Mouse (Mus musculus) lung, adult 2 months (tissue): ENCODE data around the gene Elovl4. TPM values are rescaled to one million over a fixed set of nuclear protein-coding genes. Genes with fewer than 3 reads are reported as not detected.
A peak's percentile ranks its signal among the peaks of the same experiment; 100 is the strongest.

Source experiments
- DNase-seq: peaks from one replicate; pipeline ENCODE4 v3.0.0; 2022
- H3K4me1 ChIP-seq: fragments of 200-500 bp; 2 replicates; pipeline ENCODE4 v1.6.1; 2011; ENCODE audit warnings: low read length; ENCODE audit not compliant: control insufficient read depth, insufficient read depth
- H3K4me3 ChIP-seq: fragments of 200-500 bp; replicated peaks from 2 replicates; pipeline ENCODE3; 2011; ENCODE audit warnings: low read depth, mild to moderate bottlenecking, control low read depth, low read length; ENCODE audit errors: extremely low read depth
- CTCF ChIP-seq: fragments of 200-500 bp; IDR thresholded peaks from 2 replicates; pipeline ENCODE4 v1.5.1; 2011; ENCODE audit warnings: mild to moderate bottlenecking, low read length, control low read depth; ENCODE audit not compliant: insufficient read depth
- POLR2A ChIP-seq: fragments of 200-500 bp; IDR thresholded peaks from 2 replicates; pipeline ENCODE4 v1.6.1; 2011; ENCODE audit warnings: low read depth, mild to moderate bottlenecking, control low read depth, low read length, borderline replicate concordance; ENCODE audit errors: extremely low read depth
- WGBS: fragments of 180-500 bp; shearing (Covaris S2); methylation state at CpG from one replicate; pipeline ENCODE4 v1.1.7; 2018; 5-methylcytosine and 5-hydroxymethylcytosine counted together
- polyA plus RNA-seq: library from polyadenylated mRNA; depleted of rRNA; stranded (reverse); fragments of >200 nt; gene quantifications from 2 replicates; pipeline ENCODE4 v1.2.3, GENCODE M21; 2012

The Elovl4 gene
- polyA plus RNA-seq, 1 experiment: 30.6 TPM

DNA sequence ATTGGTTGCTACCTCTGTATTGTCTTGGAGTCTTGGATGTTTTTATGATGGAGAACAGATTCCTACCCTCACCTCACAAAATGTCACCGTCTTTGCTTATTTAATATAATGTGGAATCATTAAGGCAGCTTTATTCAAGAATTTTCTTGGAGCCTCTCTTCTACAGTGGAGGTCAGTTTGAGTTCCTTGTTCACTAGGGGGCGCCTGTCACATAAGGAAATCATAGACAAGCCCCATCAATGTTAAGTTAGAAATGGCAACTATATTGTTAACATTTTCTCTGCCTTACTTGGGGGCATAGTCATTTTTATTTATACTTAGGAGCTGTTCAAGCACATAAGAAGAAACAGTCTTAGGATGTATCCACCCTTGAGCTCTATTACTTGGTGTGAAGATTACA is 1.5 kb upstream of the Elovl4 start:
- DNase-seq: no peak
- Histone ChIP-seq H3K4me3 (no peak overlapping the region), H3K4me1 (peaks cover 8% of the 10 kb centered on the region)
- TF ChIP-seq POLR2A: no peak
- no peak for TF ChIP-seq CTCF
- WGBS: 8% methylated on average over 2 of the region's 2 CpGs

DNA sequence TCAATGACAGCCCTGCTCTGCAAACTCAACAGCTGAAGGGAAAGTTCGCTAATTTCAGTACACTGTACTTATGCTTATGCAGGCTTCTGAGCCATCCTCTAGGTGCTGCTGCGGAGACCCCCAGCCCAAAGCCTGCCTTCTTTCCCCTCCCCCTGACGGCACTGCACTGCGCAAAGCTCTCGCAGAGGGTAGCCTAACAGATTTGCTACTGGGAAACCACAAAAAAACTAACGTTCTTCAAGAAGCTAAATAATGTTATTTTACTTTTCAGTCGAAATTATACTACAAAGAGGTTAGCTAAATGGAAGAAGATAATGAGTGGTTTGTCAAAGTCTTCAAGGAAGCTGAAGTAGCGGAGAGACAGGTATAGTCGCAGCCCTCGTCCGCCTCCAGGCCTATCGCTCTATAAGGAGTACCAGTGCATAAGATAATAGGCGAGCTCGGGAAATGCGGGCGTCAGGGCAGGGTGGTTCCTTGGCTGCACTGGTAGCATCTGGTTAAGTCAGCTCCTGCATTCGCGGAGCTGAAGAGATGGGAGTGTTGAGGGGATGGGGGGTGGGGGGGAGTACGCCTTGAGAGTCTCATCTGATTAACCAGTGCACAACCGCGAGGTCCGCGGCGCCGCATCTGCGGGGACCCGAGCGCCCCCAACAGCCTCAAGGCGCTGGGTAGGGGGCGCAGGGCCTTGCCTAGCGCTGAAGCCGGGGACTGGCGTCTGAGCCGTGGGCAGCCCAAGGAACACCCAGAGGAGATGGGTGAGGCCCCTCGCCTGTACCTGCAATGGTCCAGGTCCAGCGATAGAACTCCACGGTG is 707 bp downstream of the Elovl4 start:
- TF ChIP-seq POLR2A (no peak), CTCF (no peak)
- peaks cover 8% of the 10 kb centered on the region for H3K4me1 ChIP-seq
- WGBS: 2% methylated on average over 37 of the region's 37 CpGs
- no peak for DNase-seq
- peak overlapping the region; percentile 12 for H3K4me3 ChIP-seq

DNA sequence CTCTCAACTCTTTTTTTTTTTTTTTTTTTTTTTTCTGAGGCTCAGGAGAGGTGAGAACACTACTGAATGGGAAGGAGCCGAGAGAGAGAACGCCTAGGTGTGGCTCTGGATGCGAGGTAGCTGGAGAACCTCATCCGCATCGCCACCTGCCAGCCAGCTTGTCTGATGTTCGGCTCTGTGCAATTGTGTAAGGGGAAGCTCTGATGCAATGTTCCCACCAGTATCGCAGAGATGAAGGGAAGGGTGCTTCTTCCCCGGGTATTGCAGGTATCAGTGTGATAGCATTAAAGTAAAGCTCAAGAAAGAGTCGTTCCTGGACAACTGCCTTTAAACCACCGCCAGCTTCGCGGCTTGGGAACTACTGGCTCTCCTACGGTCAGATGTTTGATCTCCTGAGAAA is 1.7 kb downstream of the Elovl4 start:
- Histone ChIP-seq H3K4me1 (peaks cover 8% of the 10 kb centered on the region), H3K4me3 (no peak overlapping the region)
- no peak for TF ChIP-seq POLR2A
- no peak for TF ChIP-seq CTCF
- WGBS: 49% methylated on average over 13 of the region's 13 CpGs
- DNase-seq: no peak

DNA sequence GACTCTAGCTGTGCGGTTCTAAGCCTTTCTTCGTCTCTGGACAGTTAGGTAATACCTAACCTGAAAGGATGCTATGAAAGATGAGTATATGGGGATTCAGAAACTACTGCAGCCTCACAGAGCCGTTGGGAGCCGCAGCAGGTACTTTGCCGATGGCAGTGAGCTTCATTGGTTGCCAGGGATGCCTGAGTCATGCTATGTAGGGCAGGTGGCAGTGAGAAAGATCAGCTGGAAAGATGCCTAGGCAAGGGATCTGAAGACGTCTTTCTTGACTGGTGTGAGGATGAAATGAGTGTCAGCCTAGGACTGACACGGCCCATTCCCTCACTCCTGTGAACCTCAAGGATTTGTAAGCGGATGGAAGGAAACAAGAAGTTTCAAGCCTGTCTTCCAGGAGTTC is 8.2 kb downstream of the Elovl4 start:
- no peak for DNase-seq
- Histone ChIP-seq H3K4me3 (no peak overlapping the region), H3K4me1 (no peaks in the 10 kb centered on the region)
- no peak for TF ChIP-seq CTCF
- TF ChIP-seq POLR2A: no peak
- 76% methylated on average over 8 of the region's 8 CpGs for WGBS

DNA sequence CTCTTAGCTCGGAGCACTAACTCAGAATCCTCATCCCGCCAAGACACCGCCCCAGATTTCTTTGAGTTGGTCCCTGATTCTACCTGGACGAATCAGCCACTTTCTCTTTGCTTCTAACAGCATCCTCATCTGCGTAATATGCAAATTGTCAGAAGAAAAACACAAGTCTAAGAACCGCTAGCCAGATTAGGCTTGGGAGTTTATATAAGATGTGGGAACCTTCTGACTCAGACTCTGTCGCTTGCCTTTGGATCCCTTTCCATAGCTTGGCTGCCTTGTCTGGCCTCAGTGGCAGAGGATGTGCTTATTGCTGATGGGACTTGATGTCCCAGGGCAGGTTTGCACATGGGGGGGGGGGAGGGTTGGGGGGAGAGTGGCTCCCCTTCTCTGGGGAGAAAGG is 9.2 kb downstream of the Elovl4 start:
- no peak for DNase-seq
- TF ChIP-seq POLR2A: no peak
- TF ChIP-seq CTCF: no peak
- WGBS: 86% methylated on average over 7 of the region's 7 CpGs

DNA sequence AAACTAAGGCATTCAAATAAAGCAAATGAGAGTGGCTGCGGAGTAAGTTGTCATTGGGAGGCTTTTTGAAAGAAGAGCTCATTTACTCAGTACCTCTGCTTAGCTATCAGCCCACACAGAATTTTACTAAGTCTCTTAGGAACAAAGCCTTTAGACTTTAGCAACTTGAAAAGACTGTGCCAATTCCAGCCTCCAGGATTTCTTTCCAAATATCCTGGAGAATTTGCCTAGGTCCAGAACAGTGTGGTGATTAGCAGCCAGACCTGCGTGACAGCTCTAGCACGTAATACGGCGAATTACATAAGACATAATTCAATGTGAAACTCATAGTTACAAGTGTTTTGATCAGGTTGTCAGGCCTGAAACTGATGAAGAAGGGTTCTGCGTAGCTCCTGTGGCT is 16.8 kb downstream of the Elovl4 start:
- no peak overlapping the region for H3K4me3 ChIP-seq
- 91% methylated on average over 6 of the region's 6 CpGs for WGBS
- no peak for TF ChIP-seq POLR2A
- TF ChIP-seq CTCF: no peak
- H3K4me1 ChIP-seq: no peaks in the 10 kb centered on the region
- DNase-seq: no peak

More for the DNA sequence above, 9.2 kb downstream of the Elovl4 start:
- Histone ChIP-seq H3K4me1 (no peaks in the 10 kb centered on the region), H3K4me3 (no peak overlapping the region)

DNA sequence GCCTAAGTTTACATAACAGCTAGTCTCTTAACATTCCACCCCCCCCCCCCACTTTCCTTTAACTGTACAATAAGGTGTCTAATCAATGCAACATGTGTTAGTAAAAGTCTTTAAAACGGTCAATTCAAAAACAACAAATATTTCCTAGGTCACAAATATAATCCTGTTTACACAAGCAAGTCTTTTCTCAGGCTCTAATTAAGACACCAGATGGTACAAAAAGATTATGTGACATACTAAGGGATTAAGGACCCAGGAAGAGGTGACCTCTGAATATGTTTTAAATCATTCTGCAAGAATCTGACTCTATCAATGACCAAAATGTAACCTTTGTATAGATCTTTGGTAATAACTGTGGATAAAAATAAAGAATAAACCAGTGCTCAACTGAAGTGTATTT is 20.6 kb downstream of the Elovl4 start:
- TF ChIP-seq POLR2A (no peak), CTCF (no peak)
- H3K4me1 ChIP-seq: no peaks in the 10 kb centered on the region
- H3K4me3 ChIP-seq: no peak overlapping the region
- DNase-seq: no peak
- WGBS: 44% methylated on average over 1 of the region's 1 CpGs

DNA sequence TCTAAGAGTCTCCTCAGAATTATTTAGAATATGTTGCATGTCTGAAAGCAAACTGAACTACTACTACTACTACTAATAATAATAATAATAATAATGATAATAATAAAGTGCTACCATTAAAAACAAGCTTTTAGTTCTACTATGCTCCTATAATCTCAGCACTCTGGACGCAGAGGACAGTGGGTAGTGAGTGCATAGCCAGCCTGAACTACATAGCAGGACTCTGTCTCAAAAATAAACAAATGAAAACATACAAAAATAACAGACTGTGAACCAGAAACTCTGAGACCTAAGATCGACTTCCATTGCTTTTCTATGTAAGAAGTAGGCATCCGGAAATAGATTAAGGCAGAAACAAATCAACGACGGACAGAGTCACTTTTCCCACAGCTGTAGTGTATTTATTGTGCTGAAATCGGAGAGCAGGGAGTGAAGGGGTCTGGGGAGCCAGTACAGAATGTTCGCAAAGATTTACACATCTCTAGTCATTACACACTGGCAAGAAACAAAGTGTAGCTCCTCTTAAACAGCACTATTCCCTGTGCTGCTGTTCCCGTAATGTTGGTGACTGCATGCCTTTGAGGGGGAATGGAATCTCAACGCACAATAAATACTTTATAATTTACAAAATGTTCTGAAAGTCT is 27.6 kb downstream of the Elovl4 start:
- 79% methylated on average over 9 of the region's 9 CpGs for WGBS
- TF ChIP-seq CTCF: no peak
- TF ChIP-seq POLR2A: no peak
- no peak for DNase-seq
- H3K4me3 ChIP-seq: no peak overlapping the region
- no peaks in the 10 kb centered on the region for H3K4me1 ChIP-seq

DNA sequence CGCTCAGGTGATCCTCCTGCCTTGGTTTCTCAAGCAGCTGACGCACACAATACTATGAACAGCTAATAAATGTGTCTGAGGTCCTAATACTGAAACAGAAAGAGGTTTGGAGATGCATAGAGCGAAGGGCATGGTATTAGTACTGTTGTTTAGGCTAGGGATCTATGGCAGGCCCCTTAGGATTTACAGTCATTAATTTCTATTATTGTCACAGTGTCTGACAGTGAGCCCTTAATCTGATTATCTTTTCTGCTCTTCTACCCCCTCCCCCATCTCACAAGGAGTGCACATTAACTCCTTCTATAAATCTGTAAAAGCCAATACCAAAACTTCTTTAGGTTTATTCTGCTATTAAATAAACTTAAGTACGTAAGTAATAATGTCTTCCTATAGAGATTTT is 44.8 kb downstream of the Elovl4 start:
- TF ChIP-seq CTCF: no peak
- TF ChIP-seq POLR2A: no peak
- Histone ChIP-seq H3K4me1 (no peaks in the 10 kb centered on the region), H3K4me3 (no peak overlapping the region)
- 84% methylated on average over 4 of the region's 4 CpGs for WGBS
- no peak for DNase-seq

DNA sequence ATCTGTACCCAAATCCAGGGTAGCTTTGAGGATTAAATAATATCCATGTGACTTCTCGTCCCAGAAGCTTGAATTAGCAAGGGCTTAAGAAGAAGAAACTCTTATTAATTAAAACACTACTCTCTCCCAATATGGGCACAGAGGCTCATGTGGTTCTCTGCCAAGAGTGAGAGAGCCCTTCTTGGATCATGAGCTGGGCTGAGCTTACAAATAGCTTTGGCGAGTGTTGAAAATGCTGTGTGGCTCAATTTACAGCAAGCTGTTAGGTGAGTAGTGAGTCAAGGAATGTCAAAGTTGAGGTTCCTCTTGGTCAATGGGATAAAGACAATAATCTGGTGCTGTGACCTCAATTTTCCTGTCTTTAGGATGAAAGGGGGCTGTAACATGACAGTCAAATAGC is 74.2 kb downstream of the Elovl4 start:
- no peak overlapping the region for H3K4me3 ChIP-seq
- TF ChIP-seq POLR2A (no peak), CTCF (no peak)
- peaks cover 3% of the 10 kb centered on the region; the same call in 1 of the 2 replicates for H3K4me1 ChIP-seq
- DNase-seq: no peak
- 73% methylated on average over 2 of the region's 2 CpGs for WGBS
